Mouse (Mus musculus) neural tube, embryonic 11.5 days (tissue): ENCODE measurements at regions not wholly inside any gene's neighbourhood (a gene's known extent, or its start where the extent isn't known, plus 50 kb on each side); places are given as distances from the start of the nearest gene placed in this dataset.

Experiments used
- ATAC-seq: fragments of 200-750 bp; cut with Nextera tagmentation; 2 replicates; pipeline ENCODE4 v1.8.0; 2017; ENCODE audit warnings: moderate number of reproducible peaks, mild to moderate bottlenecking, moderate TSS enrichment, moderate library complexity; ENCODE audit not compliant: insufficient read depth, low FRiP score, low TSS enrichment
- DNase-seq: peaks from one replicate; pipeline ENCODE4 v3.0.0-alpha.2; 2015; ENCODE audit warnings: low spot score
- H3K27ac ChIP-seq: fragments of 300-500 bp; sonication (generic); 2 replicates; pipeline ENCODE4 v1.5.1; 2014; ENCODE audit warnings: low read depth, mild to moderate bottlenecking, low read length
- H3K27me3 ChIP-seq: fragments of 300-500 bp; sonication (generic); 2 replicates; pipeline ENCODE4 v1.6.1; 2014; ENCODE audit warnings: mild to moderate bottlenecking, low read length, mixed read lengths; ENCODE audit not compliant: control insufficient read depth, insufficient read depth
- H3K36me3 ChIP-seq: fragments of 300-500 bp; sonication (generic); 2 replicates; pipeline ENCODE4 v1.6.1; 2014; ENCODE audit warnings: mild to moderate bottlenecking, low read length, moderate library complexity, mixed read lengths; ENCODE audit not compliant: control insufficient read depth, insufficient read depth
- H3K4me1 ChIP-seq: fragments of 300-500 bp; sonication (generic); 2 replicates; pipeline ENCODE4 v1.6.1; 2014; ENCODE audit warnings: low read length, mixed read lengths; ENCODE audit not compliant: control insufficient read depth, insufficient read depth
- H3K4me2 ChIP-seq: fragments of 300-500 bp; sonication (generic); 2 replicates; pipeline ENCODE4 v1.6.1; 2014; ENCODE audit warnings: low read depth, mild to moderate bottlenecking, moderate library complexity
- H3K4me3 ChIP-seq: fragments of 300-500 bp; sonication (generic); 2 replicates; pipeline ENCODE4 v1.5.1; 2014; ENCODE audit warnings: low read depth, low read length
- H3K9ac ChIP-seq: fragments of 300-500 bp; sonication (generic); 2 replicates; pipeline ENCODE4 v1.6.1; 2014; ENCODE audit warnings: mild to moderate bottlenecking, low read length
- H3K9me3 ChIP-seq: fragments of 300-500 bp; sonication (generic); 2 replicates; pipeline ENCODE4 v1.6.1; 2016; ENCODE audit warnings: low read length; ENCODE audit not compliant: control insufficient read depth
- whole genome bisulfite sequencing: fragments of 180-500 bp; shearing (Covaris S2); extraction: QIAGEN DNeasy Blood & Tissue Kit; methylation state at CpG from one replicate; pipeline ENCODE4 v1.1.7; 2014; 5-methylcytosine and 5-hydroxymethylcytosine counted together

DNA sequence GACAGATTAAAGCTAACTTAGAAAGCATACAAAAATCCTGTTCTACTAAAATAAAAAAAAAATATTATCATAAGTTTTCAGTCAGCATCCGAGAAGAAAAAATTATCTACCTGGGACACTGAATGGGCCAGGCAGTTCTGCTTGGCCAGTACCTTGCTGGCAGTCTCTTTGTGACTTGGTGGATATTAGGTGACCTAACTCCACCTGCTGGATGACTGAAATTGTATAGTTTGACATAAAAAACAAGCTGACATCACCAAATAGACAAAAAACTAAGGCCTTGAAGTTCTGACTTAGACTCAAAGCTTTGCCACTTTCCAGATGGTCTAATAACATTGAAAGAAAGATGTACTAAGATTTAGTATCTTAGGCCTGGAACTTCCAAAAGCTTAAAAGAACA lies 791.5 kb upstream of the Alcam start:
- Histone ChIP-seq H3K36me3 (no peaks in the 10 kb centered on the region), H3K9me3 (no peaks in the 10 kb centered on the region), H3K27me3 (no peaks in the 10 kb centered on the region), H3K9ac (no peak overlapping the region), H3K4me1 (no peaks in the 10 kb centered on the region), H3K27ac (no peak overlapping the region), H3K4me3 (no peak overlapping the region), H3K4me2 (no peak overlapping the region)
- DNase-seq (no peak), ATAC-seq (no peak)
- WGBS: 80% methylated on average over 1 of the region's 1 CpGs

DNA sequence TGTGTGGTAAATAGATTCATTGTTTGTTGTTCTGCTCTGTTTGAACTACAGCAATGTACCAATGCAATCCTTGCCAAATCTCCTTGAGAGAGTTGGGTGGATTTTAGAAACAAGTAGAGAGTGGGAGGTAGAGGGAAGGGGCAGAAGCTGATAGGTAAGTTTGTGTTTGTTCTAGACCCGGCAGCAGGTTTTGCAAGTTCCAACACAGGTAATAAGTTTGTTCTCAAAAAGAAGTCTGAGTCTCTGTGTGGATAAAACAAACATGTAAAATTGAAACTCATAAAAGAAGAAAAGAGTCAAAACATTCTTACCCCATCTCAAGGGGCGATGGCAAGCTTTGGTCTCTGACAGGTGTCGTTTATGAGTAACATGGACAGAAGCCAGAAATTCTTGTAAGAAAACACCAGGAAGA lies 788.3 kb upstream of the Alcam start:
- 91% methylated on average over 3 of the region's 3 CpGs for WGBS
- Histone ChIP-seq H3K27me3 (no peaks in the 10 kb centered on the region), H3K4me1 (no peaks in the 10 kb centered on the region), H3K9ac (no peak overlapping the region), H3K4me2 (no peak overlapping the region), H3K9me3 (no peaks in the 10 kb centered on the region), H3K27ac (no peak overlapping the region), H3K36me3 (no peaks in the 10 kb centered on the region), H3K4me3 (no peak overlapping the region)
- DNase-seq: no peak
- ATAC-seq: no peak

DNA sequence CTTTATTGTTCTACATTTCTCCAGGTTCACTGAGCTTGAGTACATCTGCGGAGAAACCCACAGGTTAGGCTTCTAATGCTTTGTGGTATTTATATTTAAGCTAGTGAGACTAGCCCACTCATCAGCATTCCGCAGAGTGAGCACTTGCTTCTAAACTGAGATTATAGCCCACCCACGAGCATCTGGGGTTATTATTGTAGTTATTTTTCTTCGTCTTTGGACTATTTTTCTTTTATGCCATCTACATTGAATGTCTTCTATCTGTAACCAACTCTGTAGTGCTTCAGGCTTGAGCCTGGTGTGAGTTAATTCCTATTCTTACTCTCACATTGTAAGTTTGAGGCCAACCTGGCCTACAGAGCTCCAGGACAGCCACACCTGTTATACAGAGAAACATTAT lies 765.0 kb upstream of the Alcam start:
- ATAC-seq: no peak
- no peaks in the 10 kb centered on the region for H3K9me3 ChIP-seq
- no peaks in the 10 kb centered on the region for H3K27me3 ChIP-seq
- WGBS: 89% methylated on average over 4 of the region's 4 CpGs
- H3K4me3 ChIP-seq: no peak overlapping the region
- no peak overlapping the region for H3K4me2 ChIP-seq
- no peaks in the 10 kb centered on the region for H3K4me1 ChIP-seq
- no peaks in the 10 kb centered on the region for H3K36me3 ChIP-seq
- H3K27ac ChIP-seq: no peak overlapping the region
- no peak overlapping the region for H3K9ac ChIP-seq
- no peak for DNase-seq

DNA sequence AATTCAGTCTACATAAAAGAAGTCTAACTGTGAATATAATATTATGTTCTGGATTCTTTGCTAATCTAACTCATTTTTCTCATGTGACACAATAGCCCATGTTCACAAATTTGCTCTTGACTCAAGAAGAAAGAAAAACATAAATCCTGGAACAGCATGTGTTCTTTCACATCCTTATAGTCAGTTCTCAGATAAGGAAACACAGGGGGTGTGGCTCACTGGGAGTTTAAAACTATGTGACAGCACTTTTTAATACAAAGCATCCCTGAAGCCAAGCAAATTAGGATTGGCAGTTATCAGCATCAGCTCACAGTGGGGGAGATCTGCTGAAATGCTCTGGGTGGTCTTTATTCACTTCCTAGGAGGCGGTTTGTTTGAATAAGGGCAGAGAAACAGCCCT lies 747.6 kb upstream of the Alcam start:
- H3K4me2 ChIP-seq: no peak overlapping the region
- no peaks in the 10 kb centered on the region for H3K4me1 ChIP-seq
- 34% methylated on average over 1 of the region's 1 CpGs for WGBS
- no peak overlapping the region for H3K9ac ChIP-seq
- DNase-seq (no peak), ATAC-seq (no peak)
- no peaks in the 10 kb centered on the region for H3K27me3 ChIP-seq
- H3K9me3 ChIP-seq: no peaks in the 10 kb centered on the region
- no peak overlapping the region for H3K4me3 ChIP-seq
- H3K27ac ChIP-seq: no peak overlapping the region
- H3K36me3 ChIP-seq: no peaks in the 10 kb centered on the region

DNA sequence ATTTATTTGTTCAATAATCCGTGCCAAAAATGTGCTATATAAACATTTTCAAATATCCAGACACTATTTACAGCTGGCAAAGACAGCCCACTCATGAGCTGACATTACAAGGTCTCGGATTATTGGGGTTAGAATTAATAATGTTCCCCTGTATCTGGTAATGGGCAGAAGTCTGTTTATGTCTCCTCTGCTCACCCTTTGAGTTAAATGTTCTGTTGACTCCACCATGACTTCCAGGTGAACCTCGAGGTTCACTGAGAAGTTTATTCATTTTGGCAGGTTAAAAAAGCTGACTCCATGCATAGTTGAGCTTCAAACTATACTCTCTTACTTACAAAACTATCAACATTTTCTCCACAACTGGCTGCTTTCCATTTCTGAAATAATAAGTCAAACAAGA lies 732.6 kb upstream of the Alcam start:
- Histone ChIP-seq H3K27ac (no peak overlapping the region), H3K9ac (no peak overlapping the region), H3K27me3 (no peaks in the 10 kb centered on the region), H3K4me2 (no peak overlapping the region), H3K9me3 (no peaks in the 10 kb centered on the region), H3K4me3 (no peak overlapping the region), H3K4me1 (no peaks in the 10 kb centered on the region), H3K36me3 (no peaks in the 10 kb centered on the region)
- no peak for ATAC-seq
- no peak for DNase-seq
- 65% methylated on average over 3 of the region's 3 CpGs for WGBS

DNA sequence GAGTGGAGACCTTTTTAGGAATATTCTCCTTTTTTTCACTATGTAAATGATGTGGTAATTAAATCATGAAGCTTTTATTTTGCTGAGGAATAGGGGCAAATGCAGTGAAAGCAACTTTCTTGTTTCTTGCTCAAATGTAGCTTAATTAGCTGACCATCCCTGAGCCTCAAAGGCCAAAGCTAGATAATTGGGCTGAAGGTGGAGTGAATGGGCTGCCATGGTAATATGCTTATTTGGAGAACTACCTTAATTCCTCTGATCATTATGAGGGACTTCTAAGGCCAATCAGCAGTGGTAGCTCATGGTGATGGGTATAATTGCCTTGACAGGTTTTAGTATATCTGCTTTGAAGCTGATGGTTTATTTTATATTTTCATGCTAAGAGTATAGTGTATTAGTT lies 702.5 kb upstream of the Alcam start:
- no peaks in the 10 kb centered on the region for H3K4me1 ChIP-seq
- H3K36me3 ChIP-seq: no peaks in the 10 kb centered on the region
- H3K9me3 ChIP-seq: no peaks in the 10 kb centered on the region
- no peak for DNase-seq
- H3K27me3 ChIP-seq: no peaks in the 10 kb centered on the region
- no peak overlapping the region for H3K4me3 ChIP-seq
- H3K27ac ChIP-seq: no peak overlapping the region
- H3K4me2 ChIP-seq: no peak overlapping the region
- no peak for ATAC-seq
- no peak overlapping the region for H3K9ac ChIP-seq

DNA sequence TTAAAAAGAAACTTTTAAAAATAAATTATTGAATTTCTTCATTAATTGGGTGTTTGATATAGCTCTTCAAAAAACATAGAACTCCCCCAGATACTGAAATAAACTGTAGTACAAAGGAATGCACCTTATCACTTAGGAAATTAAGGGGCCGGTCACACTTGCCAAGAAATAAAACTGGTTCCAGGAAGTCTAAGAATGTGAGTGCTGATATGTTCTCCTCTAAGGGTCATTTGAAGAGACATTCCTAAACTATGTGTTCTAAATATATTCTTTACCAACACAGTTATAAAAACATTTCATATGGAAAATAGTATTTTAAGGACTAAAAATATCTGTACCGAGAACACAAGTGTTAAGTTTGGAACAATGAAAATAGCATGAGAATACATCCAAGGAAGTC lies 676.8 kb upstream of the Alcam start:
- Histone ChIP-seq H3K9me3 (no peaks in the 10 kb centered on the region), H3K27me3 (no peaks in the 10 kb centered on the region), H3K4me2 (no peak overlapping the region), H3K36me3 (no peaks in the 10 kb centered on the region), H3K4me1 (no peaks in the 10 kb centered on the region), H3K27ac (no peak overlapping the region), H3K9ac (no peak overlapping the region), H3K4me3 (no peak overlapping the region)
- 97% methylated on average over 2 of the region's 2 CpGs for WGBS
- ATAC-seq (no peak), DNase-seq (no peak)

DNA sequence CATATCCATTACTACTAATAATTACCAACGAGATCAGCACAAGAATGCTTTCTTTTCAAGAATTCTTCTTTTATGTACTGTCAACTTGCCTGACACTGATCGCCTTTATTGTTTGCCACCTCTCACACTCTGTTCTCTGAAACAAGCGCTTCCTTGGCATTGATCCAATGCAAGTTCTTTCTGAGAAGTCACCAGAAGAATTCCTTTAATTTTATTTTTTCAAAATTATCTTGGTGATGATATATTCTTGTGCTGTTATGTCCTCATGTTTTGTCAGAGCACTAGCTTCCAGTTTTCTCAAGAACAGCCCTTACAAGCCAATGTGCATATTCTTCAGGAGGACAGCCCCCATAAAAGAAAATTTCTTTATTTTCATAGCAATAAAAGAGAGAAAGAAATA lies 654.9 kb upstream of the Alcam start:
- ATAC-seq: no peak
- Histone ChIP-seq H3K4me1 (no peaks in the 10 kb centered on the region), H3K4me3 (no peak overlapping the region), H3K9ac (no peak overlapping the region), H3K27me3 (no peaks in the 10 kb centered on the region), H3K9me3 (no peaks in the 10 kb centered on the region), H3K4me2 (no peak overlapping the region), H3K36me3 (no peaks in the 10 kb centered on the region), H3K27ac (no peak overlapping the region)
- 85% methylated on average over 3 of the region's 3 CpGs for WGBS
- DNase-seq: no peak

DNA sequence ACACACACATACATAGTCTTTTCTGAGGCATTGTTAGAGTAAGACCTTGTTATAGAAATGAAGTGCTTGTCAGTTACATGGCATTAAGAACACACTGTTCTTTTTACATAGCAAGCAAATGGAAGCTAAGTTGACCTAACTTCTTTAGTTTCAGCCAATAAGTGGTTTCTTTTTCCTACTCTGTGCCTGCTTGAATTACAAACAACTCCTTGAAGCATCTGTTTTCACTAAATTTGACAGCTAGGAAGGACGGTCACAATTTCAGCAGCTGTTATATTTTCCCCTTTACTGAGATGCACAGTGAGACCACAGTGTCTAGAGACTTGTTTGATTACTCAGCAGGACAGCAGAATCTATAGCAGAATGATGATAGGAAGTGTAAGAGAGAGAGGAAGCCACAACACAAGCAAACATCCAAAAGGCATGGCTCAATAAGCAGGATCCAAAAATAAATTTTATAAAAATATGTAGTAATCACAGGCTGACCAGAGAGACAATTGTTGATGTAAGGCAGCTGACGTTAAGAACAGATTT lies 641.6 kb upstream of the Alcam start:
- 57% methylated on average over 2 of the region's 2 CpGs for WGBS
- no peaks in the 10 kb centered on the region for H3K27me3 ChIP-seq
- ATAC-seq (no peak), DNase-seq (no peak)
- H3K4me2 ChIP-seq: no peak overlapping the region
- H3K36me3 ChIP-seq: no peaks in the 10 kb centered on the region
- no peaks in the 10 kb centered on the region for H3K4me1 ChIP-seq
- H3K4me3 ChIP-seq: no peak overlapping the region
- H3K27ac ChIP-seq: no peak overlapping the region
- H3K9me3 ChIP-seq: no peaks in the 10 kb centered on the region
- no peak overlapping the region for H3K9ac ChIP-seq
